Mouse (Mus musculus) kidney, postnatal 25 days (tissue): Measurements from ENCODE around the gene Pltp.

ENCODE experiments used
- DNase-seq, 2 experiments: peaks; one replicate each; pipeline ENCODE4 v3.0.0; 2021; ENCODE audit warnings: mixed read lengths in 2 of 2

The Pltp gene

GRCm38 (mm10) chr2:164857101-164857821 lies at the start of gene Pltp:
Pltp (minus strand) TSS chr2:164857711.
- DNase-seq = peak; percentile 56 to 66

GRCm38 (mm10) chr2:164906071-164906470 lies 48.6 kb upstream of the Pltp start:
- DNase-seq = no peak

- peak in 1 of 2 experiments; percentile 64 for DNase-seq
Observed at GRCm38 (mm10) chr2:164903496-164903895, 46.0 kb upstream of the Pltp start.

GRCm38 (mm10) chr2:164901380-164901779 lies 43.9 kb upstream of the Pltp start:
- DNase-seq = no peak

- peak in 1 of 2 experiments; percentile 36 for DNase-seq
Observed at GRCm38 (mm10) chr2:164899723-164900459, 42.4 kb upstream of the Pltp start.

GRCm38 (mm10) chr2:164899034-164899433 lies 41.5 kb upstream of the Pltp start:
- peak in 1 of 2 experiments; percentile 37 for DNase-seq

GRCm38 (mm10) chr2:164898008-164898407 lies 40.5 kb upstream of the Pltp start:
- peak; percentile 36 to 40 for DNase-seq

GRCm38 (mm10) chr2:164895885-164896284 lies 38.4 kb upstream of the Pltp start:
- peak in 1 of 2 experiments; percentile 41 for DNase-seq

- no peak for DNase-seq
Observed at GRCm38 (mm10) chr2:164894644-164895043, 37.1 kb upstream of the Pltp start.

- no peak for DNase-seq
Observed at GRCm38 (mm10) chr2:164894048-164894447, 36.5 kb upstream of the Pltp start.

- DNase-seq = no peak
Observed at GRCm38 (mm10) chr2:164892696-164893216, 35.2 kb upstream of the Pltp start.

GRCm38 (mm10) chr2:164891908-164892695 lies 34.6 kb upstream of the Pltp start:
- DNase-seq = peak in 1 of 2 experiments; percentile 50

GRCm38 (mm10) chr2:164891056-164891834 lies 33.7 kb upstream of the Pltp start:
- no peak for DNase-seq

- DNase-seq = peak in 1 of 2 experiments; percentile 34
Observed at GRCm38 (mm10) chr2:164890411-164891049, 33.0 kb upstream of the Pltp start.

GRCm38 (mm10) chr2:164889960-164890359 lies 32.4 kb upstream of the Pltp start:
- no peak for DNase-seq

GRCm38 (mm10) chr2:164888996-164889395 lies 31.5 kb upstream of the Pltp start:
- peak in 1 of 2 experiments; percentile 48 for DNase-seq

GRCm38 (mm10) chr2:164886617-164887016 lies 29.1 kb upstream of the Pltp start:
- no peak for DNase-seq

GRCm38 (mm10) chr2:164885788-164886187 lies 28.3 kb upstream of the Pltp start:
- DNase-seq = peak; percentile 76 to 77

GRCm38 (mm10) chr2:164882619-164883018 lies 25.1 kb upstream of the Pltp start:
- DNase-seq = peak in 1 of 2 experiments; percentile 44

- peak; percentile 95 to 96 for DNase-seq
Observed at GRCm38 (mm10) chr2:164879568-164880277, 22.2 kb upstream of the Pltp start.

GRCm38 (mm10) chr2:164879228-164879567 lies 21.7 kb upstream of the Pltp start, which contains the start of gene Pcif1:
Pcif1 (plus strand) TSS chr2:164879304.
- peak; percentile 94 to 95 for DNase-seq
